Mouse (Mus musculus): Measurements from ENCODE around the gene Vmac. TPM values are rescaled to one million over a fixed set of nuclear protein-coding genes. Genes with fewer than 3 reads are reported as not detected.

The Vmac gene
- polyA plus RNA-seq, 1 experiment, result 32.8 TPM

DNA sequence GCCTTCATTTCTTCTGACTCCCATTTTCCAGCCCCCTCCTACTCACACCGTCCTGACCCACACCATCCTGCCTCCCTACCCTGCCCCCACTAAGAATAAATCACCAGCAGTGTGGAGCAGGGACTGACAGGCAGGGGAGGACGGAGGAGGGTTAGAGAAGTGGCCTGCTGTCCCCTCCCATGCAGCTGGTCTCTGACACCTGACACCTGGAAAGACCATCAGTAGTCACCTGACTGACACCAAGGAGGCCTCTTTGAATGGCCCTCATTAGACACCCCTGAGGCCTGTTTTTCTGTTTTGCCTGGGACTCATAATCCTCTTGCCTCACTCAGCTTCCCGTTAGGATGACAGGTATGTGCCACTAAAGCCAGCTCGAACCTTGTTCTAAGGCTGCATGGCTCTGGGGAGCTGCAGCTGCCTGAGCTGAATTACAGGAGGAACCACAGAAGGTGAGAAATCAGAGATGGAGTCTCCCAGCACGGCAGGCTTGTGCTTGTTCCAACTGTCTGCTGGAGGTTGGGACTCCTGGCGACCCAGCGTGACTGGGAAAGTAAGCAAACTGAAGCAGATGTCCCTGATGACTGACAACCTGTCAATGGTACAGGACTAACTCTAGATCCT is 9.3 kb upstream of the Vmac start:
- 33% methylated on average over 7 of the region's 7 CpGs for WGBS

DNA sequence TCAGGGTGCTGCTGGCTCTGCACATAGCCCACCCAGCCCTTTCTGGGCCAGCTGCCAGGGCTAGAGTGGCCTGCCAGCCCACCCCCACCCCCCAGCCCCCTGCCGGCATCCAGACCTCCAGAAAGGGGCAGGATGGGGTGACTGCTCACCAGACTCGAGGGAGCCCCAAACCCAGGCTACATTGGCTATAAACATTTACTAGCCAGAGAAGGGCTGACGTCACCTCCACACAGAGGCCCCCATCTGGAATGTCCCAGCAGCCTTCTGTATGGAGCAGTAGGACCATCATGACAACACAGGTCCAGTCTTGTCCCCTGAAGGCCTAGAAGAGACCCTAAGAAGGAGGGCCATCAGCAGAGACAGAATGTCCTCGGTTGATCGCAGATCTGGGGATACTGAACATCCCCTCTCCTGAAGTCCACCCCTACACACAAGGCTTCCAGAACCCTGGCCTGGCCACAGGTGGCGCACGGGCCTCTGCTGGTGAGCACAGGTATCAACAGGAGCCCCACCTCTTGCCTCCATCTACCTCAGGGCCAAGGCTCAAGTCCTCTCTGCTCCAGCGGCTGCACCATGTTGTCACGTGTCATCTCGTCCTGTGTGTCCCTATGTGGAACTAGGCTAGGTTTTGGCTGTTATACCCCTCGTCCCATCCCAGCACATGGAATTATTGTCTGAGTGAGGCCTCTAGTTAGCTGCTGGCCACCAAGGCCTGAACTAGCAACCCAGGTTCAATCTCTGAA is 5.8 kb upstream of the Vmac start:
- WGBS, result 74% methylated on average over 11 of the region's 11 CpGs
- Histone ChIP-seq H3K4me3 (ENCODE audit: insufficient read depth, low read depth, low read length) (no peak overlapping the region), H3K4me1 (ENCODE audit: control insufficient read depth, insufficient read depth, low read length) (no peaks in the 10 kb centered on the region), H3K27me3 (replicated peaks; ENCODE audit: control insufficient read depth, insufficient read depth, low read length) (no peaks in the 10 kb centered on the region), H3K36me3 (ENCODE audit: control insufficient read depth, insufficient read depth, low read length) (no peaks in the 10 kb centered on the region), H3K27ac (ENCODE audit: insufficient read depth, low read depth, low read length) (no peak overlapping the region)
- DNase-seq, result peak; percentile 12
- TF ChIP-seq CTCF (conservative IDR thresholded peaks at IDR 0.05; ENCODE audit: insufficient read depth, insufficient read length, low read depth, low read length) (peak; percentile 27; the same call in 1 of the 2 replicates), POLR2A (IDR thresholded peaks at IDR 0.05; ENCODE audit: low read depth, low read length) (no peak)

More for the DNA sequence above, 9.3 kb upstream of the Vmac start:
- Histone ChIP-seq H3K27ac (ENCODE audit: insufficient read depth, low read depth, low read length) (no peak overlapping the region), H3K27me3 (replicated peaks; ENCODE audit: control insufficient read depth, insufficient read depth, low read length) (no peaks in the 10 kb centered on the region), H3K4me3 (ENCODE audit: insufficient read depth, low read depth, low read length) (no peak overlapping the region), H3K4me1 (ENCODE audit: control insufficient read depth, insufficient read depth, low read length) (no peaks in the 10 kb centered on the region), H3K36me3 (ENCODE audit: control insufficient read depth, insufficient read depth, low read length) (no peaks in the 10 kb centered on the region)
- DNase-seq, result no peak
- TF ChIP-seq POLR2A (IDR thresholded peaks at IDR 0.05; ENCODE audit: low read depth, low read length) (no peak), CTCF (conservative IDR thresholded peaks at IDR 0.05; ENCODE audit: insufficient read depth, insufficient read length, low read depth, low read length) (no peak)

DNA sequence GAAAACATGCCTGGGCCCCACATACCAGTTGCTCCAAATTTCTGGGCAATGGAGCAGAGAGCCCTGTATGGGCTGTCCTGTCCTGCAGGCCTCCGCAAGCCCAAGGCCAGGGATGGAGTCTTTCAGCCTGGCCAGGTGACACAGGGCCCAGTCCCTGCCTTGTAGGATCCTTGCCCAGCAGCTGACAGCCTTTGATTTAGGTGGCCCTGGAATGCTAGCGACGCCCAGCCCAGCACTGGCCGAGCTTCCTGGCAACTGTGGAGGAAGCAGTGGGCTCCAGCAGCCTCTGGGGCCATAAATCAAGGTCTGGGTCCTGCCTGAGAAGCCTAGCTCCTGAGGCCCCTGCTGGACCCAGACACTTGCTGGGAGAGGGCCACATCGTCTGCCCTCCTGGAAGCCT is 4.6 kb upstream of the Vmac start:
- no peaks in the 10 kb centered on the region for H3K4me1 ChIP-seq (ENCODE audit: control insufficient read depth, insufficient read depth, low read length)

DNA sequence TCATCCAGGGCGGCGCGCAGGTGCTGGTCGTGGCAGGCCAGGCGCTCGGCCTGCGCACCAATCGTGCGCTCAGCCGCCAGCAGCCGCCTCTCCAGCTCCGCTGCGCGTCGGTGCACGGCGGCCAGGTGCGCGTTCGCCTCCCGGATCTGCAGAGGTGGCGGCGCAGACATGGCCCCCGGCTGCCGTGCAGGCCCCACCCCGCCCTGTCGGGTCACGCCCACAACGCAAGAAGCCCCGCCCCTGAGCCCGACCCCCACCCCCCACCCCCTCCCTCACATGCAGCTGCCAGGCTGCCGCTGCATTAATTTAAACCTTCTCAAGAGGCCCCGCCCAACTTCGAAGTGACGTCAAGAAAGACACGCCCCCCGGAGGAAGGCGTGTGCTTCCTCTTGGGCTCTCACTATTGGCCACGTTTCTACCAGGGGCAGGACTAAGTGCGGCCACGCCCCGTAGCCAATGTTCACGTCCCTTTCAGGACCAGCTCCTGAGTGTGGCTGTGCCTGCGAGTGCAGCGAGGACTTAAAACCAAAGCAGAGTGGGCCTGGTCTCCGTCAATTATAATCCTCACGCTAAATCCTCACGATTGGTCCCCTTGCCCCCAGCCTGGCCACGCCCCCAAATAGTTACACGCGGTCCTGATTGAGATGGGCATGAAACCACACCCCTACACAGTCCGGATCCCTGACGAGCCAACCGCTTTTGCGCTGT is 1.0 kb downstream of the Vmac start:
- Histone ChIP-seq H3K36me3 (ENCODE audit: control insufficient read depth, insufficient read depth, low read length) (no peaks in the 10 kb centered on the region), H3K4me3 (ENCODE audit: insufficient read depth, low read depth, low read length) (peak overlapping the region; percentile 91), H3K4me1 (ENCODE audit: control insufficient read depth, insufficient read depth, low read length) (peaks cover 7% of the 10 kb centered on the region; the same call in 1 of the 2 replicates), H3K27ac (ENCODE audit: insufficient read depth, low read depth, low read length) (peak overlapping the region; percentile 61), H3K27me3 (replicated peaks; ENCODE audit: control insufficient read depth, insufficient read depth, low read length) (no peaks in the 10 kb centered on the region)
- peak; percentile 99 for DNase-seq
- under 1% methylated on average over 46 of the region's 55 CpGs for WGBS
- TF ChIP-seq CTCF (conservative IDR thresholded peaks at IDR 0.05; ENCODE audit: insufficient read depth, insufficient read length, low read depth, low read length) (no peak), POLR2A (IDR thresholded peaks at IDR 0.05; ENCODE audit: low read depth, low read length) (peak; percentile 77)

More for the DNA sequence above, 4.6 kb upstream of the Vmac start:
- Histone ChIP-seq H3K4me3 (ENCODE audit: insufficient read depth, low read depth, low read length) (no peak overlapping the region), H3K27ac (ENCODE audit: insufficient read depth, low read depth, low read length) (0 out of 2 replicates have a peak overlapping the region, but pooled peaks have one; percentile 25), H3K36me3 (ENCODE audit: control insufficient read depth, insufficient read depth, low read length) (no peaks in the 10 kb centered on the region), H3K27me3 (replicated peaks; ENCODE audit: control insufficient read depth, insufficient read depth, low read length) (no peaks in the 10 kb centered on the region)
- 35% methylated on average over 5 of the region's 5 CpGs for WGBS
- TF ChIP-seq CTCF (conservative IDR thresholded peaks at IDR 0.05; ENCODE audit: insufficient read depth, insufficient read length, low read depth, low read length), result no peak
- TF ChIP-seq POLR2A (IDR thresholded peaks at IDR 0.05; ENCODE audit: low read depth, low read length), result no peak
- DNase-seq, result peak; percentile 78

DNA sequence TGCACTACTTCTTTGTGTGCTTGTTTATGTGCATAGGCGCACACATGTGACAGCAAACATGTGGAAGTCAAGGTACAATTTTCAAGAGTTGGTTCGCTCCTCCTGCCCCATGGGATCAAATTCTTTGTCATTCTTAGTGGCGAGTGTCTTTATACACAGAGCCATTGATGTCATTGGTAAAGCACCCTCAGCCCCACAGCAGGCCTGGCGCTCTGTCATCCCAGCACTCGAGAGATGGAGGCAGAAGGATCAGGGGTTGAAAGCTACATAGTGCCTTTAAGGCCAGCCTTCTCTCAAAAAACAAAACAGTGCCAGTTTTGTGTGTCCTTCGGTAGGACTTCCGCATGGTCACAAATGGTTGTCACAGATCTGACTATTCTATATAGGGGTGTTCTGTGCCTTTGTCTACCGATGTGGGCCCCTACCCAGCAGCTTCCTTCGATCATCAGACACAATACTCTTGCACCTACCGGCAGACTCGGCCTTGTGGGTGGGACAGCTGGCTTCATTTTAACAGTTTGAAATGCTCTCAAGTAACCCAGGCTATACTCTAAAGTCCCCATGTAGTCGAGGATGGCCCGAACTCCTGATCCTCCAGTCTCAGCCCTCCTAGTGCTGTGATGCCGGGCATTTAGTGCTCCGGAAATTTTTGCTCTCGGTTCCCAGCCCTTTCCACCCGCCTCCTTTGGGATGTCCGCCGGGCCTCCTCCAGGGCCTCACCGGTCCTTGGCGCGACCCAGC is 1.7 kb downstream of the Vmac start:
- 27% methylated on average over 22 of the region's 22 CpGs for WGBS
- Histone ChIP-seq H3K4me3 (ENCODE audit: insufficient read depth, low read depth, low read length) (peak overlapping the region; percentile 75), H3K4me1 (ENCODE audit: control insufficient read depth, insufficient read depth, low read length) (peaks cover 7% of the 10 kb centered on the region; the same call in 1 of the 2 replicates), H3K36me3 (ENCODE audit: control insufficient read depth, insufficient read depth, low read length) (no peaks in the 10 kb centered on the region), H3K27me3 (replicated peaks; ENCODE audit: control insufficient read depth, insufficient read depth, low read length) (no peaks in the 10 kb centered on the region), H3K27ac (ENCODE audit: insufficient read depth, low read depth, low read length) (0 out of 2 replicates have a peak overlapping the region, but pooled peaks have one; percentile 6)
- TF ChIP-seq CTCF (conservative IDR thresholded peaks at IDR 0.05; ENCODE audit: insufficient read depth, insufficient read length, low read depth, low read length), result no peak
- no peak for TF ChIP-seq POLR2A (IDR thresholded peaks at IDR 0.05; ENCODE audit: low read depth, low read length)
- no peak for DNase-seq

DNA sequence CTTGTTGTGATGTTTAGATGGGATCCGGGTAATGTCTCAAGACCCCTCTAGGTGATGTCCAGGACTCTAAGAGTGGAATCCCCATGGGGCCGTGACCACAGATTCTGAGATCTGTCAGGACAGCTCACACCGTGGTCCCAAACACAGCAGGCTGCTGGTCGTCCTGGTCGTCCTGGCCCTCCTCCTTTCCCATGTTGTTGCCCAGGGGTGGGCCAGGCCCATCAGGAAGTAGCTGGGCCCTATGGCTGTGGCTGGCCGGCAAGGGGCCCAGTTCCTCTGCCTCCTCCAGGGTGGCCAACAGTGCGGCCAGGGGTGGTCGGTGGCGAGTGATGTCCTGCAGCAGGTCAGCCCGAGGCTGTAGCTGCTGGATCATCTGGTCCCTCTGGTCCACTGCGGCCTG is 2.5 kb downstream of the Vmac start:
- DNase-seq, result no peak

More for the DNA sequence above, 2.5 kb downstream of the Vmac start:
- TF ChIP-seq POLR2A (IDR thresholded peaks at IDR 0.05; ENCODE audit: low read depth, low read length), result no peak
- TF ChIP-seq CTCF (conservative IDR thresholded peaks at IDR 0.05; ENCODE audit: insufficient read depth, insufficient read length, low read depth, low read length), result no peak
- no peaks in the 10 kb centered on the region for H3K36me3 ChIP-seq (ENCODE audit: control insufficient read depth, insufficient read depth, low read length)
- H3K4me3 ChIP-seq (ENCODE audit: insufficient read depth, low read depth, low read length), result no peak overlapping the region
- no peaks in the 10 kb centered on the region for H3K27me3 ChIP-seq (replicated peaks; ENCODE audit: control insufficient read depth, insufficient read depth, low read length)
- WGBS, result 79% methylated on average over 11 of the region's 11 CpGs
- H3K4me1 ChIP-seq (ENCODE audit: control insufficient read depth, insufficient read depth, low read length), result peaks cover 7% of the 10 kb centered on the region; the same call in 1 of the 2 replicates
- no peak overlapping the region for H3K27ac ChIP-seq (ENCODE audit: insufficient read depth, low read depth, low read length)
